Mouse (Mus musculus) testis, adult 2 months (tissue): ENCODE data around the gene S1pr2.

Source experiments
- CTCF ChIP-seq: fragments of 200-500 bp; IDR thresholded peaks from 2 replicates; pipeline ENCODE4 v1.5.1; 2012; ENCODE audit warnings: low read depth, mild to moderate bottlenecking, inconsistent platforms, low read length, moderate library complexity; ENCODE audit not compliant: control insufficient read depth, insufficient read depth, insufficient replicate concordance
- POLR2A ChIP-seq: fragments of 200-500 bp; IDR thresholded peaks from 2 replicates; pipeline ENCODE4 v1.6.1; 2012; ENCODE audit warnings: low read depth, mild to moderate bottlenecking, inconsistent platforms, low read length, moderate library complexity; ENCODE audit not compliant: control insufficient read depth

DNA sequence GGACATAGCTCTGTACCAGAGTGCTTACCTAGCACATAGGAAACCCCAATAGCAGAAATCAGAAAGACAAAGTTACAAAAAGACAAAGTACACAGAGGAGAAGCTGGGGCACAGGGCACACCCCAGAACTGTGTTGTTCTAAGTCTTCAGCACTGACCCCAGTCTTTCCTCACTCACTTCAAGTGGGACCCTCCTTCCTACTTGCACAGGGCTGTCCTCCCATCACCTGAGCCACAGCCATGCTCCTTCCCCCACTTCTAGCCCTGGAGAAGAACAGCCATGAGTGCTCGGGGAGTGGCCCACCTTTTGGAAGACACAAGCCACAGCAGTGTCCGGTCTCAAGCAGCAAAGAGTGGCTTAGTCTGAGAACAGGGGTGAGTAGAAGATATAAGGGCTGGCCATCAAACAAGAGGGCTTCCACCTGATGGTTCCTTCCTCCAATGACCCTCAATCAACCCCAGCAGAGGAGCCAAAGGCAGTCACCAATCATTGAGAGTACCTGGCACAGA lies 17.1 kb downstream of the S1pr2 start, which contains the start of gene Dnmt1:
- TF ChIP-seq CTCF (no peak), POLR2A (no peak)
